Comparison of ENCODE assay signal across 8 mouse cellular contexts in the genomic region with DNA sequence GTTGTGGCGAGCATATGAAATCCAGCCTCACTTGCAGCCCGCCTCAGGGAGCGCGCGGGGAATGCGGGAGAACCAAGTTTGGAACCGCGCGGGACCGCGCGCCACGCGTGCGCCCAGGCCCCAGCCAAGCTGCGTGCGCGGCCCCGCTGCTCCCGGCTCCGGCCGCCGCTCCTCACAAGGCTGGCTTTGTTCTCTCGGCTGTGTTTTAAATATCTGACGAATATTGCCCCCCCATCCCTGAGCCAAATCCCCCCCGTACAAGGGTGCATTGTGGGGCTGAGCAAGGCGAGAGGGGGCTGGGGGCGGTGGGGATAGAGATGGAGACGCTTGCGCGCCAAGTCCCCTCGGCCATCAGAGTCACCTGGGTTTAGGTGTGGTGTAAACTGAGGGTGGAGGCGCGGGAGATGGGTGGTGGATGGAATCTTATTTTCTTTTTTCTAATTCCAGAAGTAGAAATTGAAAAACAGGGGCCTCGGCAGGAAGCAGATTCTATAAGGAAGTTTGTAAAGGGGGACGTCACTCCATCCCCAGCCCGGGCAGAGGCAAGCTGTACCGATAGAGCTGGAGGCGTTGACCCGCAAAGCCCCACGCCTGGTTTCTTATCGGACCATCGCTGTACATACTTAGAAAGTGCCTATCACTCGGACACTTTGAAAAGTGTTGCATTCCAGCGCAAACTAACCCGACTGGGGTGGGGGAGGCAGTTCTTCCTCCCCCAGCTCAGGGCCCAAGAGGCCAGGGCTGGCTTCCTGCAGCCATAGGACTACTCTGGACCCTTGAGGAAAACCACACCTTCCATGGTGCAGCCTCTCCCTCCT.
DNase-seq lines count a peak whose midpoint lies in the region; ATAC-seq and TF ChIP-seq lines count a peak whose summit lies in the region.

No protein-coding gene starts in this region.

- no peak for TF ChIP-seq POLR2A in bone marrow macrophage, adult 2 months (IDR thresholded peaks at IDR 0.05; ENCODE audit: borderline replicate concordance, low read depth, low read length)

- DNase-seq in kidney, adult 9 months = no peak
- no peak for DNase-seq in spleen, postnatal 36 days (ENCODE audit: low spot score in 2 of 2)

- peaks cover 61% of the 10 kb centered on the region for H3K4me1 ChIP-seq in kidney, embryonic 14.5 days (ENCODE audit: control insufficient read depth, insufficient read depth, low read length)
- H3K4me1 ChIP-seq in bone marrow macrophage, adult 2 months (ENCODE audit: control insufficient read depth, insufficient read depth, low read length) = peaks cover 3% of the 10 kb centered on the region; the same call in 1 of the 2 replicates
- H3K4me1 ChIP-seq in forebrain, embryonic 16.5 days (replicated peaks; ENCODE audit: control insufficient read depth, insufficient read depth, low read length) = peaks cover 17% of the 10 kb centered on the region
- peaks cover 39% of the 10 kb centered on the region for H3K4me1 ChIP-seq in intestine, embryonic 15.5 days (replicated peaks)
- H3K4me1 ChIP-seq in liver, embryonic 12.5 days = peaks cover 28% of the 10 kb centered on the region
- peaks cover 46% of the 10 kb centered on the region for H3K4me1 ChIP-seq in neural tube, embryonic 15.5 days

- 4% methylated on average over 46 of the region's 46 CpGs for WGBS in kidney, embryonic 14.5 days
- 3% methylated on average over 46 of the region's 46 CpGs for WGBS in forebrain, embryonic 16.5 days
- WGBS in intestine, embryonic 15.5 days = 5% methylated on average over 46 of the region's 46 CpGs
- 3% methylated on average over 46 of the region's 46 CpGs for WGBS in liver, embryonic 12.5 days (ENCODE audit: insufficient replicate concordance)
- WGBS in neural tube, embryonic 15.5 days = 5% methylated on average over 46 of the region's 46 CpGs

- H3K27me3 ChIP-seq in kidney, embryonic 14.5 days (ENCODE audit: control insufficient read depth, insufficient read depth, low read length) = no peaks in the 10 kb centered on the region
- H3K27me3 ChIP-seq in forebrain, embryonic 16.5 days (replicated peaks; ENCODE audit: control insufficient read depth, insufficient read depth, low read length) = no peaks in the 10 kb centered on the region
- no peaks in the 10 kb centered on the region for H3K27me3 ChIP-seq in intestine, embryonic 15.5 days (replicated peaks)
- H3K27me3 ChIP-seq in liver, embryonic 12.5 days (replicated peaks) = peaks cover 18% of the 10 kb centered on the region; the same call in 1 of the 2 replicates
- H3K27me3 ChIP-seq in neural tube, embryonic 15.5 days (replicated peaks) = no peaks in the 10 kb centered on the region

- no peaks in the 10 kb centered on the region for H3K9me3 ChIP-seq in kidney, embryonic 14.5 days (ENCODE audit: control insufficient read depth, low read length)
- no peaks in the 10 kb centered on the region for H3K9me3 ChIP-seq in forebrain, embryonic 16.5 days (ENCODE audit: control insufficient read depth, low read length)
- H3K9me3 ChIP-seq in intestine, embryonic 15.5 days = no peaks in the 10 kb centered on the region
- H3K9me3 ChIP-seq in liver, embryonic 12.5 days (replicated peaks) = no peaks in the 10 kb centered on the region
- H3K9me3 ChIP-seq in neural tube, embryonic 15.5 days (replicated peaks) = no peaks in the 10 kb centered on the region

- peak; percentile 58; the same call in 1 of the 2 replicates for ATAC-seq in kidney, embryonic 14.5 days (ENCODE audit: low FRiP score, low TSS enrichment)
- peak; percentile 84 for ATAC-seq in forebrain, embryonic 16.5 days
- peak; percentile 63 for ATAC-seq in intestine, embryonic 15.5 days
- ATAC-seq in liver, embryonic 12.5 days = peak; percentile 72; the same call in 1 of the 2 replicates
- ATAC-seq in neural tube, embryonic 15.5 days (ENCODE audit: low FRiP score) = peak; percentile 88

- peak overlapping the region; percentile 54 for H3K4me2 ChIP-seq in kidney, embryonic 14.5 days (replicated peaks; ENCODE audit: low read depth, low read length)
- peak overlapping the region; percentile 67 for H3K4me2 ChIP-seq in forebrain, embryonic 16.5 days (ENCODE audit: low read length)
- H3K4me2 ChIP-seq in intestine, embryonic 15.5 days (replicated peaks) = peak overlapping the region; percentile 76
- H3K4me2 ChIP-seq in liver, embryonic 12.5 days = peak overlapping the region; percentile 92
- H3K4me2 ChIP-seq in neural tube, embryonic 15.5 days = peak overlapping the region; percentile 83

- peak overlapping the region; percentile 61 for H3K9ac ChIP-seq in kidney, embryonic 14.5 days (ENCODE audit: low read depth, low read length)
- H3K9ac ChIP-seq in forebrain, embryonic 16.5 days (replicated peaks; ENCODE audit: low read depth, low read length) = peak overlapping the region; percentile 75
- H3K9ac ChIP-seq in intestine, embryonic 15.5 days = peak overlapping the region; percentile 53
- peak overlapping the region; percentile 62 for H3K9ac ChIP-seq in liver, embryonic 12.5 days
- peak overlapping the region; percentile 66 for H3K9ac ChIP-seq in neural tube, embryonic 15.5 days (replicated peaks)

- H3K4me3 ChIP-seq in kidney, embryonic 14.5 days (ENCODE audit: low read length) = peak overlapping the region; percentile 35
- H3K4me3 ChIP-seq in bone marrow macrophage, adult 2 months (ENCODE audit: insufficient read depth, low read length) = peak overlapping the region; percentile 44
- H3K4me3 ChIP-seq in forebrain, embryonic 16.5 days (replicated peaks; ENCODE audit: low read length) = peak overlapping the region; percentile 49
- peak overlapping the region; percentile 31 for H3K4me3 ChIP-seq in intestine, embryonic 15.5 days (replicated peaks)
- H3K4me3 ChIP-seq in liver, embryonic 12.5 days = peak overlapping the region; percentile 62
- H3K4me3 ChIP-seq in neural tube, embryonic 15.5 days (replicated peaks) = peak overlapping the region; percentile 48

- H3K36me3 ChIP-seq in kidney, embryonic 14.5 days (ENCODE audit: control insufficient read depth, insufficient read depth, low read length) = no peaks in the 10 kb centered on the region
- no peaks in the 10 kb centered on the region for H3K36me3 ChIP-seq in forebrain, embryonic 16.5 days (ENCODE audit: control insufficient read depth, insufficient read depth)
- H3K36me3 ChIP-seq in intestine, embryonic 15.5 days = no peaks in the 10 kb centered on the region
- no peaks in the 10 kb centered on the region for H3K36me3 ChIP-seq in liver, embryonic 12.5 days
- H3K36me3 ChIP-seq in neural tube, embryonic 15.5 days = no peaks in the 10 kb centered on the region

- H3K27ac ChIP-seq in kidney, embryonic 14.5 days (ENCODE audit: low read depth, low read length) = peak overlapping the region; percentile 87
- no peak overlapping the region for H3K27ac ChIP-seq in bone marrow macrophage, adult 2 months (ENCODE audit: insufficient read depth, low read depth, low read length)
- H3K27ac ChIP-seq in forebrain, embryonic 16.5 days (ENCODE audit: low read length) = peak overlapping the region; percentile 47; the same call in 1 of the 2 replicates
- peak overlapping the region; percentile 83 for H3K27ac ChIP-seq in intestine, embryonic 15.5 days
- peak overlapping the region; percentile 59 for H3K27ac ChIP-seq in liver, embryonic 12.5 days
- peak overlapping the region; percentile 81 for H3K27ac ChIP-seq in neural tube, embryonic 15.5 days (replicated peaks)

- no peak for TF ChIP-seq CTCF in bone marrow macrophage, adult 2 months (IDR thresholded peaks at IDR 0.05; ENCODE audit: low read depth, low read length)
